Mouse (Mus musculus): ENCODE results near the gene Anpep. TPM values are rescaled to one million over a fixed set of nuclear protein-coding genes. Genes with fewer than 3 reads are reported as not detected.

Gene Anpep
- total RNA-seq, 4 experiments from 2014 or later: 4.3 to 5.5 (median 4.5) TPM

Other genes with a start within 250 kb of the Anpep start
- 1 to 10 TPM in 1 of 4 experiments, under 1 TPM in 3; 0.59 to 2.7 (median 0.81) TPM for gene Rhcg, start 243.4 kb downstream of the Anpep start, total RNA-seq (2022)
- gene Ticrr, start 200.9 kb downstream of the Anpep start, total RNA-seq (2022): under 1 TPM in 2 of 4 experiments, not detected in 2; 0.09 to 0.20 TPM
- gene Kif7, start 145.3 kb downstream of the Anpep start, total RNA-seq (2022): 1 to 10 TPM; 1.3 to 2.7 (median 1.9) TPM
- gene Plin1, start 128.2 kb downstream of the Anpep start, total RNA-seq (2022): under 1 TPM in 3 of 4 experiments, not detected in 1; 0.21 to 0.93 (median 0.31) TPM
- 10 to 100 TPM; 10.1 to 14.3 (median 10.6) TPM for gene Pex11a, start 117.9 kb downstream of the Anpep start, total RNA-seq (2022)
- gene Wdr93, start 117.9 kb downstream of the Anpep start, total RNA-seq (2022): under 1 TPM; 0.26 to 0.43 (median 0.39) TPM
- gene Mesp1, start 67.3 kb downstream of the Anpep start, total RNA-seq (2022): not detected
- gene Mesp2, start 50.3 kb downstream of the Anpep start, total RNA-seq (2022): 1 to 10 TPM in 3 of 4 experiments, under 1 TPM in 1; 0.87 to 2.0 (median 1.6) TPM
- gene Ap3s2, start 59.6 kb upstream of the Anpep start, total RNA-seq (2022): 10 to 100 TPM; 40.9 to 51.1 (median 46.7) TPM
- 10 to 100 TPM; 12.5 to 17.1 (median 15.3) TPM for gene Arpin, start 74.3 kb upstream of the Anpep start, total RNA-seq (2022)
- 10 to 100 TPM; 24.3 to 30.2 (median 26.0) TPM for gene Zfp710, start 163.8 kb upstream of the Anpep start, total RNA-seq (2022)